Mouse (Mus musculus): Measurements from ENCODE around the gene Cyp11a1. TPM values are rescaled to one million over a fixed set of nuclear protein-coding genes. Genes with fewer than 3 reads are reported as not detected.

Cyp11a1 gene
- 0.13 TPM in 1 of 2 replicates, not detected in the other for polyA plus RNA-seq (2016; fragmentation: Nextera tagmentation; extraction: Ambion mirVana)

GRCm38 (mm10) chr9:58005753-58006461 lies at the start of gene Cyp11a1:
Gene Cyp11a1 (plus strand): TSS chr9:58006411.
- no peaks in the 10 kb centered on the region for H3K36me3 ChIP-seq
- H3K9ac ChIP-seq: no peak within 1 kb of the TSS
- WGBS: 85% methylated on average over 16 of the region's 16 CpGs
- no peak within 1 kb of the TSS for H3K4me2 ChIP-seq (replicated peaks)
- H3K4me3 ChIP-seq: no peak within 1 kb of the TSS
- H3K9me3 ChIP-seq: no peaks in the 10 kb centered on the region
- H3K4me1 ChIP-seq: no peaks in the 10 kb centered on the region
- H3K27me3 ChIP-seq: no peaks in the 10 kb centered on the region
- ATAC-seq (ENCODE audit: insufficient number of reproducible peaks, insufficient read depth, low FRiP score, low TSS enrichment): no peak
- no peak within 1 kb of the TSS for H3K27ac ChIP-seq

DNA sequence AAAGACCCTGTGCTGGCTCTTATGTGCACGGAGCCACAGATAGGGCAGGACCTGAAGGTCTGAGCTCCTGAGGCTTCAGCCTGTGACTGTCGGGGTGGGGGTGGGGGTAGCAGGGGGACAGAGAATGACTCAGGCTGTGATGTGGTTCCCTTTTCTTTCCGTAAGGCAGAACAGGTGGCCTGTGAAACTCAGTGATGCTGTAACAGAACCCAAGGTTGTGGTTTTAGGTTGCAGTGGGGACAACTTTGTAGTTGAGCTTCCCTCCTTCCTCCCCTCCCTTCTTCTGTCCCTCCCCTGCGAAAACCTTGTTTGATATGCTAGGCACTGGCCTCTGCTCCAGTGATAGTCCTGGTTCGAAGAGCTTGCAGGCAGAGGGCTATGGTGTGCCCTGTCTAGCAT lies 49.4 kb upstream of the Cyp11a1 start:
- H3K27ac ChIP-seq: no peak overlapping the region
- WGBS: 73% methylated on average over 5 of the region's 5 CpGs
- no peaks in the 10 kb centered on the region for H3K36me3 ChIP-seq
- H3K4me2 ChIP-seq (replicated peaks): no peak overlapping the region
- peaks cover 9% of the 10 kb centered on the region for H3K4me1 ChIP-seq
- no peaks in the 10 kb centered on the region for H3K27me3 ChIP-seq
- H3K9me3 ChIP-seq: no peaks in the 10 kb centered on the region
- H3K9ac ChIP-seq: no peak overlapping the region
- ATAC-seq (ENCODE audit: insufficient number of reproducible peaks, insufficient read depth, low FRiP score, low TSS enrichment): no peak
- H3K4me3 ChIP-seq: no peak overlapping the region

- no peaks in the 10 kb centered on the region for H3K36me3 ChIP-seq
- 56% methylated on average over 1 of the region's 1 CpGs for WGBS
- no peaks in the 10 kb centered on the region for H3K9me3 ChIP-seq
- H3K9ac ChIP-seq: no peak overlapping the region
- no peak overlapping the region for H3K4me2 ChIP-seq (replicated peaks)
- 0 out of 2 replicates have a peak, but pooled peaks cover 3% of the 10 kb centered on the region for H3K4me1 ChIP-seq
- H3K27ac ChIP-seq: no peak overlapping the region
- no peaks in the 10 kb centered on the region for H3K27me3 ChIP-seq
- no peak overlapping the region for H3K4me3 ChIP-seq
- ATAC-seq (ENCODE audit: insufficient number of reproducible peaks, insufficient read depth, low FRiP score, low TSS enrichment): no peak
Measured at GRCm38 (mm10) chr9:57958615-57959014, 47.6 kb upstream of the Cyp11a1 start.

DNA sequence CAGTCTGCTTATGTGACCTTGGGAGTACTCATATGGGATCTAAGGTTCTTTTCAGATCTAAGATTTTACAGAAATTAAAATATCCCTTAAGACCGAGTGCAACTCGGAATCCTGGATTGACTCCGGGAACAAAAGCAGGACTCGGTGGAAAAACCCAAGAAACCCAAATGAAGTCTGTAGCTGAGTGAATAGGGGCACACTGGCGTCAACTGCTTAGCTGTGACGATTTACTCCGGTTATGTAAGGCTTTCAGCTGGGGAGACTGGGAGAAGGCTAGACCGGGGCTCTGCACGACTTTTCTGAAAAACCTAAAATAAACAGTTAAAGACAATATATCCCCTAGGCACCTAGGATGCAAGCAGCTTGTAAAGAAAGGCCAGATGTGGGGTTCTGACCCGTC lies 46.8 kb upstream of the Cyp11a1 start:
- no peak overlapping the region for H3K9ac ChIP-seq
- H3K36me3 ChIP-seq: no peaks in the 10 kb centered on the region
- no peak for ATAC-seq (ENCODE audit: insufficient number of reproducible peaks, insufficient read depth, low FRiP score, low TSS enrichment)
- H3K4me3 ChIP-seq: no peak overlapping the region
- H3K9me3 ChIP-seq: no peaks in the 10 kb centered on the region
- no peak overlapping the region for H3K27ac ChIP-seq
- H3K4me2 ChIP-seq (replicated peaks): no peak overlapping the region
- H3K4me1 ChIP-seq: no peaks in the 10 kb centered on the region
- WGBS: 69% methylated on average over 10 of the region's 10 CpGs
- H3K27me3 ChIP-seq: no peaks in the 10 kb centered on the region

DNA sequence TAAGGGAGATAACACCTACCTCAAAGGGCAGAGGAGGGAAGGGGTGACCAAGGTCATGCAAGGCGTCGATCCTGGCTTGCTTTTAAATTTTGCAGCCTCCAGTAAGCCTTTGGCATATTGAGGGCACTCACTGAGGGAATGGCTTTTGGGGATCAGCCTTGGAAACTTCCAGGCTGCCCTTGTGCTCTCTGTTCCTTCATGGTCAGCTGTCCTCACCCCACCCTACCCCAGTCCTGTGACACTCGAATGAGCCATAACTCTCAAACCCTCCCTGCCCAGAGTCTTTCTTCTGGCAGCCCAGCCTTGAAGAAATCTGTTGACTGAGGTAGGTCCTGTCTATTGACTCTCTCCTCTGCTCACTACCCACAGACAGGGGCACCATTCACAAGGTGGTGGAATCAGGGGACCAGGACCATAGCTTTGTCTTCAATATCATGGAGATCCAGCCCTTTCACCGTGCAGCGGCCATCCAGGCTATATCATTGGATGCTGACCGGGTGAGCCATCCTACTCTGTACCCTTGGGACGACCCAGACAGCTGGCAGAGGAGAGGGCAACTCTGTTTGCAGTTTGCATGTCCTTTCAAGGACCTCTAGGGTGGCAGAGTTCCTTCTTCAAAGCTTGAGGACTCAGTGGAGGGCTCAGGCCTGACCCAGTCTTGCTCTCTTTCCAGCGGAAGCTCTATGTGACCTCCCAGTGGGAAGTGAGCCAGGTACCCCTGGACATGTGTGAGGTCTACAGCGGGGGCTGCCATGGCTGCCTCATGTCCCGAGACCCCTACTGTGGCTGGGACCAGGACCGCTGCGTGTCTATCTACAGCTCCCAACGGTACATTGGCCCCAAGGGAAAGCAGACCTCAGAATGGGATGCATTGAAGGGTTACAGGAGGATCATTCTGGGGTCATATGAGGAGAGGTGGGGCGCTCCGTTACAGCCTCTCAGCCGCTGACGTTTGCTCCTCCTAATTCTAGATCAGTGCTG lies 46.0 kb upstream of the Cyp11a1 start:
- H3K9ac ChIP-seq: no peak overlapping the region
- H3K27ac ChIP-seq: no peak overlapping the region
- no peak overlapping the region for H3K4me2 ChIP-seq (replicated peaks)
- no peak overlapping the region for H3K4me3 ChIP-seq
- no peaks in the 10 kb centered on the region for H3K36me3 ChIP-seq
- ATAC-seq (ENCODE audit: insufficient number of reproducible peaks, insufficient read depth, low FRiP score, low TSS enrichment): no peak
- H3K27me3 ChIP-seq: no peaks in the 10 kb centered on the region
- H3K4me1 ChIP-seq: no peaks in the 10 kb centered on the region
- WGBS: 85% methylated on average over 17 of the region's 17 CpGs
- no peaks in the 10 kb centered on the region for H3K9me3 ChIP-seq

DNA sequence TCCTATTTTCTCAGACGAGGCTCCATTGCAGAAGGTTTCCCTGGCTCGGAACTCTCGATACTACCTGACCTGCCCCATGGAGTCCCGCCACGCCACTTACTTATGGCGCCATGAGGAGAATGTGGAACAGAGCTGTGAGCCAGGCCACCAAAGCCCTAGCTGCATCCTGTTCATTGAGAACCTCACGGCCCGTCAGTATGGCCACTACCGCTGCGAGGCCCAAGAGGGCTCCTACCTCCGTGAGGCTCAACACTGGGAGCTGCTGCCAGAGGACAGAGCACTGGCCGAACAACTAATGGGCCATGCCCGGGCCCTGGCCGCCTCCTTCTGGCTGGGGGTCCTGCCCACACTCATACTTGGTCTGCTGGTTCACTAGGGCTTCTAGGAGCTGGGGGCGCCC lies 45.0 kb upstream of the Cyp11a1 start:
- Histone ChIP-seq H3K36me3 (no peaks in the 10 kb centered on the region), H3K27ac (no peak overlapping the region), H3K4me2 (replicated peaks) (no peak overlapping the region), H3K27me3 (no peaks in the 10 kb centered on the region), H3K4me1 (no peaks in the 10 kb centered on the region), H3K9me3 (no peaks in the 10 kb centered on the region), H3K9ac (no peak overlapping the region), H3K4me3 (no peak overlapping the region)
- WGBS: 89% methylated on average over 15 of the region's 15 CpGs
- no peak for ATAC-seq (ENCODE audit: insufficient number of reproducible peaks, insufficient read depth, low FRiP score, low TSS enrichment)

GRCm38 (mm10) chr9:57961863-57962778 lies 44.1 kb upstream of the Cyp11a1 start:
- Histone ChIP-seq H3K9ac (no peak overlapping the region), H3K4me1 (no peaks in the 10 kb centered on the region), H3K27ac (no peak overlapping the region), H3K4me2 (replicated peaks) (no peak overlapping the region), H3K4me3 (no peak overlapping the region), H3K9me3 (no peaks in the 10 kb centered on the region), H3K27me3 (no peaks in the 10 kb centered on the region), H3K36me3 (no peaks in the 10 kb centered on the region)
- 67% methylated on average over 17 of the region's 17 CpGs for WGBS
- no peak for ATAC-seq (ENCODE audit: insufficient number of reproducible peaks, insufficient read depth, low FRiP score, low TSS enrichment)

DNA sequence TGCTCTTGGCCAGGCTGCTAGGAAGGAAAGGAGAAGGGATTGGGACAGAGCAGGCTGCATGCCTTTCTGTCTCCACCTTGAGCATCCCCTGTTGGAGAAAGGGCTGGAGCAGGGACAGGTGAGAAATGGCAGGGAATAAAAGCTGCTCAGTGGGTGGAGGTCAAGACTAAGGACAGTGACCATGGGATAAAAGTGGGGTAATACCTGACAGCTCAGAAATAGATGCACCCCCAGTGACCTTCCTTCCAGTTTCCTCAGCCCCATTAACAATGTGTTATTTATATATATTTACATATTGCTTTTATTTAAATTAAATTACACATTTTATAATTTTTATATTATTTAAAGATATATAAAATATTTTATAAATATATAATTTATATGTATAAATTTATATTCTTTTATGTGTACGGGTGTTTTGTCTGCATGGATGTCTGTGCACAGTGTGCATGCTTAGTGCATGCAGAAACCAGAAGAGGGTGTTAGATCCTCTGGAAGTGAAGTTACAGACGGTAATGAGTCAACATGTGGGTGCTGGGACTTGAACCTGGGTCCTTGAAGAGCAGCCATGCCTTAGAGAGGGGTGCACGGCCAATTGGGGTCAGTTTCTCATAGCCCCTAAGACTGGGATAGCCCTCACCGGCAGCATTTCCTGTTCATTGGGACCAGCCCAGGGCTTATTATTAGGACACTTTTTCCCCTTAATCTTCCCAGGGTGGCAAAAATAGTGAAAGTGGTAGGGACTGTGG lies 42.8 kb upstream of the Cyp11a1 start:
- Histone ChIP-seq H3K4me1 (no peaks in the 10 kb centered on the region), H3K9me3 (no peaks in the 10 kb centered on the region), H3K27me3 (no peaks in the 10 kb centered on the region), H3K9ac (no peak overlapping the region), H3K4me3 (no peak overlapping the region), H3K36me3 (no peaks in the 10 kb centered on the region), H3K4me2 (replicated peaks) (no peak overlapping the region), H3K27ac (no peak overlapping the region)
- ATAC-seq (ENCODE audit: insufficient number of reproducible peaks, insufficient read depth, low FRiP score, low TSS enrichment): no peak
- 85% methylated on average over 4 of the region's 4 CpGs for WGBS

DNA sequence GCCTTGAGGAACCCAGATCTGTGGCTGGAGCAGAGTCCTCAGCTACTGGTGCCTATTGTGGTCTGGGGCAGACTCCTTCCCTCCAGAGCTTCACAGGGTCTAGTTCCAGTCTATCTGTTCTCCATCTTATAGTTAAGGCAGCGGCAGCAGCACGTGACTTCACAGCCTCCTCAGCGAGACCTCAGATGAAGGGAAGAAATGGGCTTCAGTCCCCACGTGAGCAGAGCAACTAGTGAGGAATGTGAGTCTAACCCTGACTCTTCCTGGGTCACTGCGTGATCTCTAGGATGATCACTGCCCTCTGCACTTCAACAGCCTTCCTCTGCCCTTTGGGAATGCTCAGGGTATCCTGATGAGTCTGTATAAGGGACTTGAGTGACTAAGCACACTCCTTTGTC lies 42.2 kb upstream of the Cyp11a1 start:
- no peak for ATAC-seq (ENCODE audit: insufficient number of reproducible peaks, insufficient read depth, low FRiP score, low TSS enrichment)
- H3K4me1 ChIP-seq: no peaks in the 10 kb centered on the region
- H3K9me3 ChIP-seq: no peaks in the 10 kb centered on the region
- no peaks in the 10 kb centered on the region for H3K27me3 ChIP-seq
- no peak overlapping the region for H3K9ac ChIP-seq
- H3K4me3 ChIP-seq: no peak overlapping the region
- H3K27ac ChIP-seq: no peak overlapping the region
- no peaks in the 10 kb centered on the region for H3K36me3 ChIP-seq
- 78% methylated on average over 5 of the region's 5 CpGs for WGBS
- H3K4me2 ChIP-seq (replicated peaks): no peak overlapping the region

DNA sequence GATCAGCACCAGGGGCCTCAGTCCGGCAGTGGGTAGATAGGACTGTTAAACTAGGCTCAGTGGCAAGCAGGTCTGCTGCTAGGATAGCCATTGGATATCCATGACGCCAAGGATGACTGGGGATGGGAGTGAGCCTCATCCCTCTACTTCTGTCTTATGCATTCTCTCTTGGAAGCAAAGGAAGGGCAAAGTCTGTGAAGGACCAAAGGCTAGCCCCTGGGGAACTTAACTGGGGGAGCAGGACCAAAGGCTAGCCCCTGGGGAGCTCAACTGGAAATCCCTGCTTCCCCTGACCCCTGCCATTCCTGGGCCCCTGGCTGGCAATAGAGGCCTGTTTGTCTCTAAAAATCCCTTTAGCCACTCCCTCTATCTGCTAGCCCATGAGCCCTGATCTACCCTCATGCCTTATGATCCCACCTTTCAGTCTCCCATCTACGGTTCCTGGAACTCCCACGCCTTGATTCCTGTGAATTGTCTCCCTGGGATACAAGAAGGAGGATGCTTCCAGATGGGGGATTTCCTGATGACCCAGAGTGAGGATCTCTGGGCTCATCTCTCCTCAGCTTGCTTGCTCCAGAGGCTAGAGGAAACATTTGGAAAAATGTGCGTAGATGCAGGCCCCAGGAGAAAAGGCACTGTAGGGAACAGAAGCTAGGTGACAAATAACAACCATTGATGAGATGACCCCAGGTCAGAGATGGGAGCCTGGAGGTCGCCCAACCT lies 41.5 kb upstream of the Cyp11a1 start:
- H3K4me1 ChIP-seq: 0 out of 2 replicates have a peak, but pooled peaks cover under 1% of the 10 kb centered on the region
- no peak for ATAC-seq (ENCODE audit: insufficient number of reproducible peaks, insufficient read depth, low FRiP score, low TSS enrichment)
- WGBS: 74% methylated on average over 6 of the region's 6 CpGs

More for the DNA sequence above, 41.5 kb upstream of the Cyp11a1 start:
- Histone ChIP-seq H3K4me2 (replicated peaks) (no peak overlapping the region), H3K27ac (no peak overlapping the region), H3K4me3 (no peak overlapping the region), H3K9ac (no peak overlapping the region), H3K27me3 (no peaks in the 10 kb centered on the region), H3K36me3 (no peaks in the 10 kb centered on the region), H3K9me3 (no peaks in the 10 kb centered on the region)

Measured in embryonic facial prominence, embryonic 12.5 days (tissue).